Mouse (Mus musculus): ENCODE measurements around the gene Ap3d1.

Ap3d1 gene

GRCm38 (mm10) chr10:80695801-80696501, 46.1 kb downstream of the Ap3d1 start:
- in situ Hi-C loops (cut with MboI; ENCODE audit: low pct_unique_long_range_greater_than_20kb in 1 of 2, low sequenced_read_pairs in 2 of 2, unreplicated experiment in 1 of 2): no loop called here

- in situ Hi-C loops (cut with MboI; ENCODE audit: low pct_unique_long_range_greater_than_20kb in 1 of 2, low sequenced_read_pairs in 2 of 2, unreplicated experiment in 1 of 2): no loop called here
These were observed 46.9 kb downstream of the Ap3d1 start for GRCm38 (mm10) chr10:80695186-80695585.

DNA sequence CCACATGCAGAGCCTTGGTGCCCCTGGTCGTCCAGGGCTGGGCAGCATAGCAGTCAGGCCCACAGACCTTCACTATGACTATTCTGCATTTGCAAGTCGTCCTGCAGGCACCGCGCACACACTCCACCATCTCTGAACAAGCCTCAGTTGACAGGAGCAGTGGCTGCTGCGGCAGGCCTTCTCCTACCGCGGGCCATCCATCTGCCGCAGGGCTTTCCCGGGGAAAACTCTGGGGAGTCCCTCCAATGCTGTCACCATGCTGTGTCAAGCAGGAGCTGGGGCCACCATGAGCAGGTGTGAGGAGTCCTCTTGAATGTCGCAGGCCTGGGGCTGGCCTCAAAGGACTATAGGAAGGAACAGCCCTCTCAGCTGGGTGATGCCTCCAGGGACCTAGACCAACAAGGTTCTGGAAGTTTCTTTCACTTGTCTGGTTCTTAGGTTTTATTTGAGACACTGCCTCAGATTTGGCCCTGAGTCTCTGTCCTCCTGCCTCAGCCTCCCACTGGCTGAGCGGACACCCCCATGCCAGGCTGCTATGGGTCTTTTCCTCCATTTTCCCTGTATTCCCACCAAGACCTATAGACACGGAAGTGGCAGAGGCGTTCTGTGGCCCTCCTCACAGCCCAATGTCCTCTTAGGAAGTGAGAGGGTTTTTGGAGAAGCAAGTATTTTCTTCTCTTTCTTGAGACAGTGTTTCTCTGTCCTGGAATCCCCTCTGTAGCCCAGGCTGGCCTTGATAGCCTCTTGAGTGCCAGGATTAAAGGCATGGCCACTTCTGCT, 47.7 kb downstream of the Ap3d1 start:
- in situ Hi-C loops (cut with MboI; ENCODE audit: low pct_unique_long_range_greater_than_20kb in 1 of 2, low sequenced_read_pairs in 2 of 2, unreplicated experiment in 1 of 2): no loop called here

GRCm38 (mm10) chr10:80693401-80694045, 48.5 kb downstream of the Ap3d1 start:
- in situ Hi-C loops (cut with MboI; ENCODE audit: low pct_unique_long_range_greater_than_20kb in 1 of 2, low sequenced_read_pairs in 2 of 2, unreplicated experiment in 1 of 2): no loop called here

GRCm38 (mm10) chr10:80692249-80693165, 49.6 kb downstream of the Ap3d1 start:
- in situ Hi-C loops (cut with MboI; ENCODE audit: low pct_unique_long_range_greater_than_20kb in 1 of 2, low sequenced_read_pairs in 2 of 2, unreplicated experiment in 1 of 2): no loop called here

DNA sequence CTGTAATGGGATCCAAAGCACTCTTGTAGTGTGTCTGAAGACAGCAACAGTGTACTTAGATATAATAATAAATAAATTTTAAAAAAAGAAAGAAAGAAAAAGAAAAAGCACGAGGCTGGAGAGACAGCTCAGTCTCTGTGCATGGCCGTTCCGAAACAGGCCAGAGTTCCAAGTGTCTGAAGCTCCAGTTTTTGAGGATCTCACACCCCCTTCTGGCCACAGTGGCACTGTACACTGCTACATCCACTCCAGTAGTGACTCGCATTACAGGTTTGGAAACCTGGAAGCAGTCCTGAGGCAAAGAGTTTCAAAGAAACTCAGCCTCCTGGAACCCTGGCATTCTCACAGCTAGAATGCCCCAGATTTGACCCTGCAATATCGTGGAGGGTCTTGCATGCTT, 54.2 kb downstream of the Ap3d1 start:
- in situ Hi-C loops (cut with MboI; ENCODE audit: low pct_unique_long_range_greater_than_20kb in 1 of 2, low sequenced_read_pairs in 2 of 2, unreplicated experiment in 1 of 2): loop anchor here (5.0 to 10.0 kb wide), 2 partner anchors 113 to 241 kb away; partner anchors contain the start of gene Klf16 (in 1 of the 2)

DNA sequence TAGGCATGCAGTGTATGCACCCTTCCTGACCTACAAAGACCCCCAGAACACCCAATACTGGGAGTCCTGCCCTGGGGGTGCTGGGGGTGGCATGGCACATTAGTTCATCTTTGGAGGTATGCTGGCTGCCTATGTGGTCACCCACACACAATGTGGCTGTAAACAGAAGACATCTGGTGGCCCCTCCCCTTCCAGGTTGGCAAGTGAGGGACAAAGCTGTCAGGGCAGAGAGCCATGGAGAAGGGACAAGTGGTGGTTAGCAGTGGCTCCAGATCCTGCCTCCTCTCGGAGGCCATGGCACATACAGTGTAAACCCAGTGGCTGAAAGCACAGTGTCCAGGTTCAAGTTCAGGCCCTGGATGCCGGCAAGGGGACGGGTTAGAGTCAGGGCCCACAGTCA, 55.4 kb downstream of the Ap3d1 start:
- in situ Hi-C loops (cut with MboI; ENCODE audit: low pct_unique_long_range_greater_than_20kb in 1 of 2, low sequenced_read_pairs in 2 of 2, unreplicated experiment in 1 of 2): loop anchor here (5.0 to 10.0 kb wide), 2 partner anchors 112 to 239 kb away; partner anchors contain the start of gene Klf16 (in 1 of the 2)

DNA sequence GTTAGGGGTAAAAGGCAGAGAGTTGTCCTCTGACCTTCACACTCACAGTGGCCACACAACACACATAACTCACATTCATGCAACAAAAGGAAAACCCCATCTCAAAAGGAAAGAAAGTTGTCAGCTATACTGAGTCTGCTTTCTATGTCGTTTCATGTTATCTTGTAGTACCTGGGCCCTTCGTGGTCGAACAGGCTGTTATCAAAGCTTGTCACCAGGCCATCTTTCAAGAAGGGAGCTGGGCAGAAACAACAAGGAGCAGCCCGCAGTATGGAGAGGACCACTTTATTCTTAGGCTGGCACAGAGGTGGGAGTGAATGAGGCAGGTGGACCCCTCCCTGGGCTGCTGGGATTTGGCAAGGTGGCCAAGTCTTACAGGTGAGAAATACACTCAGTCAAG, 57.1 kb downstream of the Ap3d1 start:
- in situ Hi-C loops (cut with MboI; ENCODE audit: low pct_unique_long_range_greater_than_20kb in 1 of 2, low sequenced_read_pairs in 2 of 2, unreplicated experiment in 1 of 2): loop anchor here (5.0 to 10.0 kb wide), 3 partner anchors 108 to 238 kb away; partner anchors contain the start of gene Klf16 (in 2 of the 2)

- in situ Hi-C loops (cut with MboI; ENCODE audit: low pct_unique_long_range_greater_than_20kb in 1 of 2, low sequenced_read_pairs in 2 of 2, unreplicated experiment in 1 of 2): loop anchor here (5.0 to 10.0 kb wide), 2 partner anchors 107 to 109 kb away; partner anchors contain the start of gene Klf16 (in 2 of the 2)
These were observed 57.9 kb downstream of the Ap3d1 start for GRCm38 (mm10) chr10:80684214-80684613.

- in situ Hi-C loops (cut with MboI; ENCODE audit: low pct_unique_long_range_greater_than_20kb in 1 of 2, low sequenced_read_pairs in 2 of 2, unreplicated experiment in 1 of 2): loop anchor here (5.0 to 10.0 kb wide), 2 partner anchors 106 to 109 kb away; partner anchors contain the start of gene Klf16 (in 2 of the 2)
These were observed 58.4 kb downstream of the Ap3d1 start for GRCm38 (mm10) chr10:80683647-80684046.

- in situ Hi-C loops (cut with MboI; ENCODE audit: low pct_unique_long_range_greater_than_20kb in 1 of 2, low sequenced_read_pairs in 2 of 2, unreplicated experiment in 1 of 2): loop anchor here (5.0 to 10.0 kb wide), 2 partner anchors 105 to 107 kb away; partner anchors contain the start of gene Klf16 (in 2 of the 2)
These were observed 60.1 kb downstream of the Ap3d1 start for GRCm38 (mm10) chr10:80682003-80682402.

DNA sequence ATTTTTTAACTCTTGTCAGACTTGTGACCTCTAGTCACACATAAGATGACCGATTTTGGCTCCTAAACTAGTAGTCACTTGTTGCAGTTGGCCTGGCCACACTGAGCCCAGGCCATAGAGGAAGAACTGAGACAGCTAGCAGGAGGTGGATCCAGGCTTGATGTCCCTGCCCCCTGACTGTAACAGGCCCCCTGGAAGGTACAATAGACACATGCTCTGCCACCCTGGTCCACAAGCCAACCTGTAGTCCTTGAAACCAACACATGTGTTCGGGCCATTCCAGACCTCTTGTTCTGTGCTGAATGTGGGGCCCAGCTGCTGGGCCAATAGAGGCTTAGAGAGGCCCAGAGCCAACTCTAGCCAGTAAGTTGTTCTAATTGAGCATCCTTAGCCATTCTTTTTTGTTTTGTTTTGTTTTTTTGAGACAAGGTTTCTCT, 61.8 kb downstream of the Ap3d1 start:
- in situ Hi-C loops (cut with MboI; ENCODE audit: low pct_unique_long_range_greater_than_20kb in 1 of 2, low sequenced_read_pairs in 2 of 2, unreplicated experiment in 1 of 2): loop anchor here (5.0 to 10.0 kb wide), 2 partner anchors 103 to 105 kb away; partner anchors contain the start of gene Klf16 (in 2 of the 2)

- in situ Hi-C loops (cut with MboI; ENCODE audit: low pct_unique_long_range_greater_than_20kb in 1 of 2, low sequenced_read_pairs in 2 of 2, unreplicated experiment in 1 of 2): loop anchor here (5.0 to 10.0 kb wide), 2 partner anchors 102 to 105 kb away; partner anchors contain the start of gene Klf16 (in 2 of the 2)
These were observed 62.4 kb downstream of the Ap3d1 start for GRCm38 (mm10) chr10:80679556-80680259.

DNA sequence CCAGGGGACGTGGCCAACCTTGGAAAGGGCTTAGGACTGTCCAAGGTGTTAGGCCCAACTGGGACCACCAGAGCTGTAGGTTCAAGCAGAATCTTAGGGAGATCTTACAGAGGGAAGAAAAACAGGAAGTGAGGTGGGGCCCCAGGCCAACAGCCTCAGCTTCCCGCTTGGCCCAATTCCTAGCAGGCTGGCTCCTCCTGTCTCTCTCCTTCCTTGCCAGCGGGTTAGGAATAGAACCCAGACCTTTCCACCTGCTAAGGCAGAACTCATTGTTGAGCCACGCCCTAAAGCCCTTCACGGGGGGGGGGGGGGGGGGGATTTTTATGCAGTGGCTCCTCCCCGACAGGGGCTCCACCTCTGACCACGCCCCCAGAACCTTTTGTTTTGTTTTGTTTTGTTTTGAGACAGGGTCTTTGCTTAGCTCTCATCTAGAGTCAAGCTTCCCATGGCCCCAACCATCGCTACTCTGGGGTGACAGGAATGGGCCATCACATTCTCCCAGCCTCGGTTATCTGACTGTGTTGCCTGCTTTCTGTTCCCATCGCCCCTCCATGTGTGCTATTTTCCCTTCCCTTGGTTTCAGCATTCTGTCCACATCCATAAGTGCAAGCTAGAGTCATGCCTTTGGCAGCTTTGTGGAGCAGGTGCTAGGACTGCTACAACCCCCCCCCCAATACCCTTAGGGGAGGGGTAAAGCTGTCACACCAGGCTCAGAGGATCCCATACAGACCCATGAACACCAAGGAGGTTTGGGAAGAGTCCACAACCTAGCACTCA, 63.3 kb downstream of the Ap3d1 start:
- in situ Hi-C loops (cut with MboI; ENCODE audit: low pct_unique_long_range_greater_than_20kb in 1 of 2, low sequenced_read_pairs in 2 of 2, unreplicated experiment in 1 of 2): no loop called here

- in situ Hi-C loops (cut with MboI; ENCODE audit: low pct_unique_long_range_greater_than_20kb in 1 of 2, low sequenced_read_pairs in 2 of 2, unreplicated experiment in 1 of 2): no loop called here
These were observed 64.1 kb downstream of the Ap3d1 start, which contains the start of gene Mknk2 for GRCm38 (mm10) chr10:80677942-80678436. Mknk2 (minus strand) TSS chr10:80678112.

Measured in mouse embryonic stem cell (cell line).